Mouse (Mus musculus) skeletal muscle tissue, postnatal 0 days (tissue): ENCODE data around the gene Rsrc2. TPM values are rescaled to one million over a fixed set of nuclear protein-coding genes. Genes with fewer than 3 reads are reported as not detected.

Experiments
- polyA plus RNA-seq: library from polyadenylated mRNA; unstranded; fragments of >200 nt; fragmentation: Nextera tagmentation; extraction: Ambion mirVana; gene quantifications from 2 replicates; pipeline ENCODE4 v1.2.1, GENCODE M21; 2015

Rsrc2 gene
- 71.3 and 79.7 TPM in 2 replicates for polyA plus RNA-seq

GRCm38 (mm10) chr5:123749065-123750064, at the start of gene Rsrc2, which contains the start of gene Kntc1:
Gene Rsrc2, minus strand, starts transcription at chr5:123749414.
Gene Kntc1, plus strand, starts transcription at chr5:123749716.

GRCm38 (mm10) chr5:123720328-123721311, 28.6 kb downstream of the Rsrc2 start, which contains the start of gene Zcchc8:
Gene Zcchc8, minus strand, starts transcription at chr5:123721100.

DNA sequence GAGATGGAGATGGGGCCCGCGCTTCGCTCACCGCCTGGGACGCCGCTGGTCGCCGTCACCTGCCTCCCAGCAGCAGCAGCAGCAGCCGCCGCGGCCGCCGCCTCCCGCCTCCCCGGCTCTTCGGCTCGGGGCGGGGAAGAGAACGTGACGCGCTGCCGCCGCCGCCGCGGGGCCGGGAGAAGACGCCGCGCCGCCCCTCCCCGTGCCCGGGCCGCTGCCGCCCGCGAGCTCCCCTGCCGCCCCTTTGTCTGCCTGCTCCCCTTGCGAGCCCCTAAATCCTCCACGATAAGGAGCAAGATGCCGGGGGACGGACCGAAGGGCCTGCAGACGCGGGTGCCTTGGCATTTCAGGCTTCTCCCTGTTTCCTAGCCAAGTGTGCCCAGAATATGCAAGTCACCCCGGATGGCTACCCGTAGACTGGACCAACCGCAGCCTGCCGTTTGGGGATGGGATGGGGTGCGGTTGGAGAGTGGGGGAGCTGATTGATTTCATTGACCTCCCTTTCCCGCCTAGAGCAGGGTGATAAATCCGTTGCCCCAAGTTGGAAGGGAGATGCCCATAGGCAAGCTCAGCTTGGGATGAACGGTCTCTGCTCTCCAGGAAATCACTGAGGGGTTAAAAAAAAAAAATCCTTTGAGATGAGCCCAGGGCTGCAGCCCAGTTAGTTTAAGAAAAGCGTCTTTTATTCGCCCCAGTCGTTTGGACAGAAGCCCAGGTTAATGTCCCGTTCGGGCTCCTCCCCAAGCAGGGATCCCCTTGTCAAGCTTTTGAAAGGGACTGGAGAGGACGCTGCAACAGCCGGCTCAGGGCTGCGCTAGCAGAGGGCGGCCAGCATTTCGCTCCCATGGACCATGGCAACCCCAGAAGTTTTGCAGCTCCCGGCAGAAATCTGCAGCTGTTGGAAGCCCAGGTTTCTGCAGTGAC, 64.7 kb downstream of the Rsrc2 start, which contains the start of gene Clip1:
Clip1 (minus strand) TSS at position 398 of the 924 bp plus-strand sequence.

Other genes starting within 250 kb of the Rsrc2 start
- gene B3gnt4, start 239.0 kb downstream of the Rsrc2 start, polyA plus RNA-seq, result 0.10 TPM in 2 replicates
- 71.7 and 77.1 TPM in 2 replicates for gene Diablo, start 225.2 kb downstream of the Rsrc2 start, polyA plus RNA-seq
- gene Gm49027, start 223.9 kb downstream of the Rsrc2 start, polyA plus RNA-seq, result not detected in 2 replicates
- gene Vps33a, start 176.4 kb downstream of the Rsrc2 start, polyA plus RNA-seq, result 17.9 and 18.5 TPM in 2 replicates
- 45.1 and 46.2 TPM in 2 replicates for gene Clip1, start 64.8 kb downstream of the Rsrc2 start, polyA plus RNA-seq
- 33.6 and 33.9 TPM in 2 replicates for gene Zcchc8, start 28.3 kb downstream of the Rsrc2 start, polyA plus RNA-seq
- gene Kntc1, start 302 bp upstream of the Rsrc2 start, polyA plus RNA-seq, result 4.9 and 6.2 TPM in 2 replicates
- 2.0 and 14.0 TPM in 2 replicates for gene Hcar2, start 116.1 kb upstream of the Rsrc2 start, polyA plus RNA-seq
- gene Hcar1, start 130.6 kb upstream of the Rsrc2 start, polyA plus RNA-seq, result 0.99 and 6.7 TPM in 2 replicates
- 102 and 133 TPM in 2 replicates for gene Denr, start 157.8 kb upstream of the Rsrc2 start, polyA plus RNA-seq
- gene Gm43518, start 178.0 kb upstream of the Rsrc2 start, polyA plus RNA-seq, result 0.66 and 1.0 TPM in 2 replicates
- gene Ccdc62, start 181.3 kb upstream of the Rsrc2 start, polyA plus RNA-seq, result 5.2 and 5.5 TPM in 2 replicates
- 1.5 and 1.8 TPM in 2 replicates for gene Hip1r, start 224.2 kb upstream of the Rsrc2 start, polyA plus RNA-seq